Mouse (Mus musculus) hindbrain, embryonic 12.5 days (tissue): ENCODE data around the gene Ece2. TPM values are rescaled to one million over a fixed set of nuclear protein-coding genes. Genes with fewer than 3 reads are reported as not detected.

Source experiments
- ATAC-seq: fragments of 200-750 bp; cut with Nextera tagmentation; 2 replicates; pipeline ENCODE4 v1.8.0; 2017; ENCODE audit warnings: moderate TSS enrichment; ENCODE audit not compliant: low FRiP score
- H3K27ac ChIP-seq: fragments of 300-500 bp; sonication (generic); 2 replicates; pipeline ENCODE4 v1.5.1; 2016; ENCODE audit warnings: mild to moderate bottlenecking
- H3K27me3 ChIP-seq: fragments of 300-500 bp; sonication (generic); 2 replicates; pipeline ENCODE4 v1.6.1; 2016; ENCODE audit warnings: mild to moderate bottlenecking
- H3K36me3 ChIP-seq: fragments of 300-500 bp; sonication (generic); 2 replicates; pipeline ENCODE4 v1.6.1; 2016; ENCODE audit warnings: mild to moderate bottlenecking
- H3K4me1 ChIP-seq: fragments of 300-500 bp; sonication (generic); 2 replicates; pipeline ENCODE4 v1.6.1; 2016
- H3K4me2 ChIP-seq: fragments of 300-500 bp; sonication (generic); replicated peaks from 2 replicates; pipeline ENCODE4 v1.6.1; 2016; ENCODE audit warnings: mild to moderate bottlenecking
- H3K4me3 ChIP-seq: fragments of 300-500 bp; sonication (generic); 2 replicates; pipeline ENCODE4 v1.5.1; 2016; ENCODE audit warnings: mild to moderate bottlenecking
- H3K9ac ChIP-seq: fragments of 300-500 bp; sonication (generic); 2 replicates; pipeline ENCODE4 v1.6.1; 2016; ENCODE audit warnings: mild to moderate bottlenecking, moderate library complexity
- H3K9me3 ChIP-seq: fragments of 300-500 bp; sonication (generic); replicated peaks from 2 replicates; pipeline ENCODE4 v1.6.1; 2016; ENCODE audit warnings: mild to moderate bottlenecking
- WGBS: fragments of 180-500 bp; shearing (Covaris S2); methylation state at CpG from one replicate; pipeline ENCODE4 v1.1.7; 2016; 5-methylcytosine and 5-hydroxymethylcytosine counted together
- polyA plus RNA-seq: library from polyadenylated mRNA; unstranded; fragments of >200 nt; fragmentation: Nextera tagmentation; extraction: Ambion mirVana; gene quantifications from 2 replicates; pipeline ENCODE4 v1.2.1, GENCODE M21; 2016

Gene Ece2
- polyA plus RNA-seq, result 7.7 and 10.2 TPM in 2 replicates

DNA sequence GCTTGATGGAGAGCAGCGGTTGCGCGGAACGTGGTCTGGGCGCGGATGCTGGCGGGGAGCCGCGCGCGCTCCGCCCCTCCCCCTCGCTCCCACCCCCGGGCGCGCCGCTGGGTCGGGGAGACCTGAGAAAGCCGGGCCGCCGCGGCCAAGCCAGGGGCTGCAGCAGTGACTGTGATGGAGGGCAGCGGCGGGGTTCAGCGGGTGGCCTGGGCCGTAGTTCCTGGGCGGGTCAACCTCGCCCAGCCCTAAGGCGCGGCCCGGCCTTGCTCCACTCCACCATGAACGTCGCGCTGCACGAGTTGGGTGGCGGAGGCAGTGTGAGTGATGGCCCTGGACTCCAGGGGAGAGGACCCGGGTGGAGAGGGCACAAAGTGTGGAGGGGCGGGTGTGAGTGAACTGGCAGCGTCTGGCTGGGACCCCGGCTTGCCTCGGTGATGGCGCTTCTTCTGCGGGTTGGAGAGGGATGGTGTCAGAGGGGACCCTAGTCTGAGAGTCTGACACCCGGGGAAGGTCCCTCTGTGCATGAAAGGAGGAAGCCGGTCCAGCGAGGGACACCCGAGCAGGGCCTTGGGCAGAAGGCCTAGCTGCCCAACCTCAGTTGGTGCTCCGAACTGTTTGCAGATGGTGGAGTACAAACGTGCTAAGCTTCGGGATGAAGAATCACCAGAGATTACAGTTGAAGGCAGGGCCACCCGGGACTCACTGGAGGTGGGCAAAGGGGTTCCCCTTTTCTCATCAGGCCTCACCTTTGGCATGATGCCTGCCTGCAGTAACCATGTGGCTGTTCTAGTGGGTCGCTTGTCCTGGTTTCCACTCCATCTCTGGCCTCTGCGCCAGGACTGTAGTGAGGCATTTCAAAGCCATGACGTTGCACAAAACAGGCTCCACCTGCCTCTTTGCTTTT, at the start of gene Ece2:
Gene Ece2, plus strand, starts transcription at position 98 of the 904 bp plus-strand sequence.
- WGBS, result 7% methylated on average over 54 of the region's 54 CpGs
- peaks cover 17% of the 10 kb centered on the region for H3K4me1 ChIP-seq

DNA sequence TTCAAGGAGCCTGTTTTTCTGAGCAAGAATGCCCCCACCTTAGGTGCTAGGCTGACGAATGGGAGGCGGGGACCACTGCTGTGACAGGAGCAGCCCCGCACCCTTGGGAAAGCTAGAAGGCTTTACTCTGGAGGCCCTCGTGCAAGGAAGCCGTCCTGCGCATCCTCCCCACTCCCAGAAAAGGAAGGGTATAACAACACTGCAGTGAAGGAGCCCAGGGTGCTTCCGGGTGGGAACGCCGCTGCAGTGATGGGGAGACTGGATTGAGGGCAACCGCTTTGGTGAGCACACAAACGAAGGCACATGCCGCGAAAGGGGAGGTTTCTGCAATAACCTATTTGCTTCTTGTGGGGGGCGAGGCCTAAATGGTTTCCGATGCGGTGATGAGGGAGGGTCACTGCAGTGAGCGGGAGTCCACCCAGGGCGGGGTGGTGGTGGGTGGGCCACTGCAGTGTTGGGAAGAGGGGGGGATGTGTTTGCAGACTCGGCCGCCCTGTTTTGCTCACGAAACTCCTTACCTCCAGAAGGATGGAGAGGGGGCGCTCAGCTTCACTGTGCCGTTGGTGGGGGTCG, 40.2 kb upstream of the Ece2 start, which contains the start of gene Vwa5b2:
Gene Vwa5b2, plus strand, starts transcription at position 106 of the 573 bp plus-strand sequence.
- H3K36me3 ChIP-seq, result no peaks in the 10 kb centered on the region

More for the DNA sequence above, at the start of gene Ece2:
- Histone ChIP-seq H3K27me3 (peaks cover 9% of the 10 kb centered on the region; the same call in 1 of the 2 replicates), H3K36me3 (peaks cover 3% of the 10 kb centered on the region; the same call in 1 of the 2 replicates), H3K4me3 (peak within 1 kb of the TSS; percentile 59), H3K4me2 (peak within 1 kb of the TSS; percentile 97), H3K9me3 (no peaks in the 10 kb centered on the region), H3K27ac (no peak within 1 kb of the TSS), H3K9ac (peak within 1 kb of the TSS; percentile 78)
- peak; percentile 74 for ATAC-seq

DNA sequence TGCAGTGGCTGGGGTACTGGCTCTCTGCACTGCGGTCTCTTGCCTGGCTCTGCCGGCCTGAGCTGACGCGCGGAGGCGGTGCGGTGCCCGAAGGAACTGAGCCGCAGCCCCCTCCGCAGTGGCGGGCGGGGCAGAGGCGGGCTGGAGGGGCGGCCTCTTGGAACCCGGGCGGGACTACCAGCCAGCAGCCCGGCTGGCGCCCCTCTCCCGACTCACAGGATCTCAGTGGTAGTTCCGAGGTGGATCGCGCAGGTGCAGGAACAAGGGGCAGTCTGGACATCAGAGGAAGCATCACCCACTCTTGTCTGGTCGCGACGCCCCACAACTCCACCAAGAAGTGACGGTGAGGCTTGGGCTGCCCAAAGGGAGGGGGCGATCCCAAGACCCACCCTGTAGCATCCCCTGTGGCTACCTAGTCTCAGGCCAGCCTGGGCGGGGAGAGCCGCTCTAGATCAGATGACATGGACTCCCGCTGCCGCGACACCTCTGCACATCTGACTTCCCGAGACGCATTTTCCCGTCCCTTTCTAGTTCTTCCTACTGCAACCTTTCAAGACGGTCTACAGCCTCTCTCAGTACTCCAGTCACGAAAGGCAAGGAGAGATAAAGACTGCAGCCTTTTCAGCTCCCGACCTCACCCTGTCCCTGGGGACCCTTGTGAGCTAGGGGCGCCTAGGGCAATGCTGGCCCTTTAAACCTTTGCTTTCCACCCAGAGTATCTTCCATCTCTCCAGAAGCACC, 39.5 kb upstream of the Ece2 start:
- 0 out of 2 replicates have a peak overlapping the region, but pooled peaks have one; percentile 13 for H3K27ac ChIP-seq
- no peaks in the 10 kb centered on the region for H3K9me3 ChIP-seq
- peak overlapping the region; percentile 44 for H3K4me3 ChIP-seq
- H3K4me2 ChIP-seq, result peak overlapping the region; percentile 70
- ATAC-seq, result peak; percentile 88
- no peaks in the 10 kb centered on the region for H3K36me3 ChIP-seq
- 1% methylated on average over 36 of the region's 39 CpGs for WGBS
- H3K9ac ChIP-seq, result peak overlapping the region; percentile 58
- H3K4me1 ChIP-seq, result peaks cover 25% of the 10 kb centered on the region
- peaks cover 68% of the 10 kb centered on the region for H3K27me3 ChIP-seq

More for the DNA sequence above, 40.2 kb upstream of the Ece2 start, which contains the start of gene Vwa5b2:
- H3K9me3 ChIP-seq, result no peaks in the 10 kb centered on the region
- peaks cover 66% of the 10 kb centered on the region for H3K27me3 ChIP-seq
- peak within 1 kb of the TSS; percentile 44 for H3K4me3 ChIP-seq
- 1% methylated on average over 24 of the region's 24 CpGs for WGBS
- peaks cover 25% of the 10 kb centered on the region for H3K4me1 ChIP-seq
- peak within 1 kb of the TSS; percentile 70 for H3K4me2 ChIP-seq
- H3K27ac ChIP-seq, result 0 out of 2 replicates have a peak within 1 kb of the TSS, but pooled peaks have one; percentile 13
- peak; percentile 72 for ATAC-seq
- H3K9ac ChIP-seq, result peak within 1 kb of the TSS; percentile 58

DNA sequence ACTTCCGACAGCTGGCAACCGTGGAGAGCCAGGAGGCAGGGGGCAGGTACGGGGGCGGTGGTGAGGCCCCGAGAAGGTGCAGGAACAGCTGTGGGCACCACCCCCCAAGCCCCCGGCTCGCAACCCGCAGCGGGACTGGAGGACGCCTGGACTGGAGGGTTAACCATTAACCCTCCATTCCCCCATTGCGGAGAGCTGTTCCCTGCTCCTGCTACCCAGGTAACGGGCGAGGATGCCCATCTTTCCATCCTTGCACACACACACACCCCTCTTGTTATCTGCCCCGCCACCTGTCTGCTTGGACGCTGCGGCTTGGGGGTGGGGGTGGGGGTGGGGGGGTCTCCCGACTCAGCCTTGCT, 39.0 kb upstream of the Ece2 start:
- WGBS, result 5% methylated on average over 14 of the region's 17 CpGs
- H3K9me3 ChIP-seq, result no peaks in the 10 kb centered on the region
- no peaks in the 10 kb centered on the region for H3K36me3 ChIP-seq
- H3K4me3 ChIP-seq, result peak overlapping the region; percentile 44
- peaks cover 72% of the 10 kb centered on the region for H3K27me3 ChIP-seq
- H3K4me2 ChIP-seq, result peak overlapping the region; percentile 70
- peak; percentile 14; the same call in 1 of the 2 replicates for ATAC-seq
- H3K4me1 ChIP-seq, result peaks cover 25% of the 10 kb centered on the region
- peak overlapping the region; percentile 58 for H3K9ac ChIP-seq
- no peak overlapping the region for H3K27ac ChIP-seq

DNA sequence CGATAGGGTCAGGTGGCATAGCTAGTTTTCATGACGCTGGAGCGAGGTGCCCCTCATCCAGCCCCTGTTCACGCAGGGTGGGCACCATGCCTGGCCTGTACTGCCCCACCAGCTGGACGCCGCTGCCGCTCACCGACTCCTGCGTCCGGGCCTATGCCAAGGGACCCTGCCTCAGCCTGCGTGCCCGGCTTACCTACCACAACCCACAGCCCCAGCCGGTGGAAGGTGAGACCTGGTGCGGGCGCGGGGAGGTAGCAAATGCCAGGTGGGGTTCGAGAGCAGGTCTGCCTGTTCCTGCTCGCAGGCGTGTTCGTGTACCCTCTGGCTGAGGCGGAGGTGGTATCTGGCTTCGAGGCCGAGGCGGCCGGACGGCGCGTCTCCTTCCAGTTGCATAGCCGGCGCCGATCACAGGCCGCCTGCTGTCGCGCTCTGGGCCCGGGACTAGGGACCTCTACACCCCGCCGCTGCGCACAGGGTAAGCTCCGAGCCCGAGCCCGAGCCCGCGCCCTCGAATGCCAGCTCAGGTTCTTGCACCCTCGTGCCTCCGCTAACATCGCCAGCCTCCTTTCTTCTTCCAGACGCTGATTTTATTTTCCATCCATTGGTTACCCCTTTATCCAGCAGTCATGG, 38.4 kb upstream of the Ece2 start:
- Histone ChIP-seq H3K36me3 (no peaks in the 10 kb centered on the region), H3K4me1 (peaks cover 25% of the 10 kb centered on the region), H3K27ac (no peak overlapping the region), H3K9ac (peak overlapping the region; percentile 27; the same call in 1 of the 2 replicates), H3K9me3 (no peaks in the 10 kb centered on the region), H3K4me3 (peak overlapping the region; percentile 44), H3K27me3 (peaks cover 72% of the 10 kb centered on the region), H3K4me2 (peak overlapping the region; percentile 70)
- WGBS, result 3% methylated on average over 45 of the region's 48 CpGs
- no peak for ATAC-seq

DNA sequence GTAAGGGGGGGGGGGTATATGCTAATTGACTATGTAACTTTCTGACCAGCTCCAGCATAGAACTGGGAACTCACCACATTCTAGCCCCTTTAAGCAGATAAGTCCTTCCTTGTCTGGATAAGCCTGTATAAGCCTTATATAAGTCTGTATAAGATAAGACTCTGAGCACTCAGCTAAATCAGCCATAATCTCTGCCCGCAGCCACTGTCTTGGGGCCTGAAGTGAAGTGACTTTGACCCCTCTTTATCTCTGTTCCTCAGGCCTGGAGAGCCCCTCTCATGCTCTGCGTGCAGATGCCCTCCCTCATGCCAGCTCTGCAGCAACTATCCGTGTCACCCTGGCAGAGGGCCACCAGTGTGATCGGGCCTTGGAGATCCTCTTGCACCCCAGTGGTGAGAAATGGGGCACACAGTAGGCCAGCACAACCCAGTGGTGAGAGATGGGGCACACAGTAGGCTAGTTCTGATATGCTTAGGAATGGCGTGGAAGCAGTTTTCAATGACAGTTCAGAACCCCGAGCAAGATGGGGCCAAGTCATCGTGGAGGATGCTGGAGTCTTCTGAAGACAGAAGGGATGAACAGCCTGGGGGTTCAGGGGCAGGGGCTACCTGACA, 34.5 kb upstream of the Ece2 start:
- ATAC-seq, result no peak
- Histone ChIP-seq H3K4me1 (peaks cover 15% of the 10 kb centered on the region), H3K9ac (no peak overlapping the region), H3K27ac (no peak overlapping the region), H3K36me3 (no peaks in the 10 kb centered on the region), H3K9me3 (no peaks in the 10 kb centered on the region), H3K4me3 (no peak overlapping the region), H3K27me3 (peaks cover 54% of the 10 kb centered on the region), H3K4me2 (no peak overlapping the region)
- WGBS, result 87% methylated on average over 7 of the region's 7 CpGs

DNA sequence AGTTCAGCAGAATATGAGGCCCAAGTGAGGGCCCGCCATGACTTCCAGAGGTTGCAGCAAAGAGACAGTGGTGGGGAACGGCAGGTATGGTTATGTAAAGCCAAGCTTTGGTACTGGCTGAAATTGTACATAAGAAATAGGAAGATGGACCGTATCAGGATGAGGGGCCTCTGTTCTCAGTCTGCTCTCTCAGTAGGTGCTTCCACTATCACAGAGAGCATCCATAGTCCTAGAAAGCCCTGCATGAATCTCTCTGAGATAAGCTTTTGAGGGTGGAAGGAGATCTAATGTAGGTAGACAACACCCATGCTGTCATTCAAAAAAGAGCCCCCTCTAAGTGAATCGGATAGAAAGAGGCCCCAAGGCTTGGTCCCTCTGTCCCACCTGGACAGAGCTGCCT, 33.9 kb upstream of the Ece2 start:
- Histone ChIP-seq H3K27me3 (peaks cover 49% of the 10 kb centered on the region), H3K27ac (no peak overlapping the region), H3K9ac (no peak overlapping the region), H3K4me2 (no peak overlapping the region), H3K36me3 (no peaks in the 10 kb centered on the region), H3K4me3 (no peak overlapping the region), H3K9me3 (no peaks in the 10 kb centered on the region), H3K4me1 (peaks cover 9% of the 10 kb centered on the region)
- ATAC-seq, result no peak
- WGBS, result 88% methylated on average over 4 of the region's 4 CpGs

DNA sequence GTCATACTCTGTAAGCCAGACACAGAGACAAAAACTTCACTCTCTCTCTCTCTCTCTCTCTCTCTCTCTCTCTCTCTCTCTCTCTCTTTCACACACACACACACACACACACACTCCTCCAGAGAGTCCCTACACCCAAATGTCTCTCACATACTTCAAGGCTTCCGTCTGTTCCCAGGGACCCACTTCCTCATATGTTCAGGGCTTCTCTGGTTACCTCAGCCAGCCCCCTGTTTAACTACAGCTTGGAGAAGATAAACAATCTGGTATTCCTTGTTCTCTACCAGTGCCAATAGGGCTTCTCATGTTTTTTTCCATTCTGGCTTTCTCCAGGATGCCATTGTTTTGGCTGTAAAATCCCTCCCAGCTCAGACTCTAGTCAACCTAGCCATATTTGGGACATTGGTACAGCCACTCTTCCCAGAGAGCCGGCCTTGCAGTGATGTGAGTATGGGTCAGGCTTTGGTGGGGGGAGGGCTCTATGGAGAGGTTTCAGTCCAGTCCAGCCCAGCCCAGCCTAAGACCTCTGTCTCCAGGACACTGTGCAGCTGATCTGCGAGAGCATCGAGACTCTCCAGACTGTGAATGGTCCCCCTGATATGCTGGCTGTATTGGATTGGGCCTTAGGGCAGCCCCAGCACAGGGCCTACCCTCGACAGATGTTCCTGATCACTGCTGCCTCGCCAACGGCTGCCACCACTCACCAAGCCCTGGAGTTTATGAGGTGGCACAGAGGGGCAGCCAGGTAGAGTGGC, 32.8 kb upstream of the Ece2 start:
- Histone ChIP-seq H3K4me3 (no peak overlapping the region), H3K4me2 (no peak overlapping the region), H3K9ac (no peak overlapping the region), H3K4me1 (no peaks in the 10 kb centered on the region), H3K9me3 (no peaks in the 10 kb centered on the region), H3K36me3 (no peaks in the 10 kb centered on the region), H3K27me3 (peaks cover 37% of the 10 kb centered on the region), H3K27ac (no peak overlapping the region)
- WGBS, result 74% methylated on average over 7 of the region's 7 CpGs
- no peak for ATAC-seq

DNA sequence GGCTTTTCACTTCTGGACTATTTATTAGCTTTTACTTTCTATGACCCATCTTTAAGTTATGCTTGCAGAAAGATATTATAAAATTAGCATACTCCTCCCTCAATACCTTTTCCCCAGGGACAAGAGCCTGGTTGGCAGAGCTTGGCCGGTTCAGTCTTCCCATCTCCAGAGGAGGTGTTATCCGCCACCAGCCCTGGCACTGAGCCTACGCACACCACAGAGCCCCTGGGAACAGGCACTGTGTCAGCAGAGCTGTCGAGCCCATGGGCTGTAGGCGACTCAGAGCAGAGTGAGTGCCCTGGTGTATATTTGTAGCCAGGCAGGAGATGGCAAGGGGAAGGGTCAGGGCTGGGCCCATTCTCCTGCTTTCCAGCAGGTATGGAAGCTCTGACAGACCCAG, 29.1 kb upstream of the Ece2 start:
- peaks cover 6% of the 10 kb centered on the region; the same call in 1 of the 2 replicates for H3K27me3 ChIP-seq
- H3K36me3 ChIP-seq, result peaks cover 21% of the 10 kb centered on the region
- H3K4me1 ChIP-seq, result no peaks in the 10 kb centered on the region
- H3K4me2 ChIP-seq, result no peak overlapping the region
- no peak overlapping the region for H3K4me3 ChIP-seq
- H3K9ac ChIP-seq, result no peak overlapping the region
- 78% methylated on average over 5 of the region's 5 CpGs for WGBS
- ATAC-seq, result no peak
- no peak overlapping the region for H3K27ac ChIP-seq
- no peaks in the 10 kb centered on the region for H3K9me3 ChIP-seq

DNA sequence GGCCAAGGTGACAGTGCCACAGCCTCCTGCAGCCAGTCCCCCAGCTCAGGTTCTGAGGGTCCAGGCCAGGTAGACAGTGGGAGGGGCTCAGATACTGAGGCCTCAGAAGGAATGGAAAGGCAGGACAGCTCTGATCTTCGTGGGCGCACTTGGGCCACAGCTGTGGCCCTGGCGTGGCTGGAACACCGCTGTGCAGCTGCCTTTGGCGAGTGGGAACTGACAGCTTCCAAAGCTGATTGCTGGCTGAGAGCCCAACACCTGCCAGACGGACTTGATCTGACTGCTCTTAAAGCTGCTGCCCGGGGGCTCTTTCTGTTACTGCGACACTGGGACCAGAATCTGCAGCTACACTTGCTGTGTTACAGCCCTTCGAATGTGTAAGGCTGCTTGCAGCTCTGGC, 24.9 kb upstream of the Ece2 start:
- Histone ChIP-seq H3K27ac (no peak overlapping the region), H3K9ac (no peak overlapping the region), H3K4me2 (no peak overlapping the region), H3K27me3 (no peaks in the 10 kb centered on the region), H3K9me3 (no peaks in the 10 kb centered on the region), H3K4me1 (peaks cover 10% of the 10 kb centered on the region), H3K36me3 (peaks cover 51% of the 10 kb centered on the region), H3K4me3 (no peak overlapping the region)
- ATAC-seq, result no peak
- 81% methylated on average over 9 of the region's 9 CpGs for WGBS
